Mouse (Mus musculus) myocyte (in vitro differentiated cells): ENCODE measurements around the gene Cd7.

Experiments
- CEBPB ChIP-seq: IDR thresholded peaks from 2 replicates; pipeline ENCODE4 v1.6.1; 2011; ENCODE audit warnings: mild to moderate bottlenecking, moderate library complexity; ENCODE audit not compliant: poor library complexity, insufficient read depth, severe bottlenecking
- E2F4 ChIP-seq: IDR thresholded peaks from one replicate; pipeline ENCODE4 v1.6.1; 2011; ENCODE audit warnings: mild to moderate bottlenecking, control low read depth, moderate library complexity; ENCODE audit not compliant: insufficient read depth
- MAX ChIP-seq: IDR thresholded peaks from one replicate; pipeline ENCODE4 v1.6.1; 2011; ENCODE audit warnings: low read depth, mild to moderate bottlenecking, control low read depth
- MYOD1 ChIP-seq, 3 experiments: IDR thresholded peaks; one replicate each; pipeline ENCODE4 v1.6.1; 2011; ENCODE audit warnings: control low read depth in 2 of 3, low read depth in 2 of 3, mild to moderate bottlenecking in 2 of 3, moderate library complexity in 1 of 3; ENCODE audit not compliant: insufficient read length in 2 of 3, control insufficient read depth in 1 of 3
- POLR2A ChIP-seq: IDR thresholded peaks from one replicate; pipeline ENCODE4 v1.6.1; 2011; ENCODE audit warnings: low read depth, mild to moderate bottlenecking, control low read depth, moderate library complexity; ENCODE audit not compliant: insufficient read length
- POLR2AphosphoS2 ChIP-seq: IDR thresholded peaks from one replicate; pipeline ENCODE4 v1.6.1; 2011; ENCODE audit warnings: low read depth, control low read depth; ENCODE audit not compliant: insufficient read length
- REST ChIP-seq: IDR thresholded peaks from one replicate; pipeline ENCODE4 v1.6.1; 2011; ENCODE audit warnings: mild to moderate bottlenecking, control low read depth, moderate library complexity; ENCODE audit not compliant: insufficient read depth, insufficient read length
- SRF ChIP-seq: IDR thresholded peaks from one replicate; pipeline ENCODE4 v1.6.1; 2011; ENCODE audit warnings: low read depth; ENCODE audit not compliant: control insufficient read depth, insufficient read length
- TCF12 ChIP-seq: IDR thresholded peaks from one replicate; pipeline ENCODE4 v1.6.1; 2011; ENCODE audit warnings: mild to moderate bottlenecking, control low read depth; ENCODE audit not compliant: poor library complexity, insufficient read depth, severe bottlenecking
- TCF3 ChIP-seq: IDR thresholded peaks from one replicate; pipeline ENCODE4 v1.6.1; 2011; ENCODE audit warnings: low read depth, control low read depth; ENCODE audit not compliant: insufficient read length
- USF1 ChIP-seq: IDR thresholded peaks from one replicate; pipeline ENCODE4 v1.6.1; 2011; ENCODE audit warnings: low read depth, mild to moderate bottlenecking, control low read depth, moderate library complexity

DNA sequence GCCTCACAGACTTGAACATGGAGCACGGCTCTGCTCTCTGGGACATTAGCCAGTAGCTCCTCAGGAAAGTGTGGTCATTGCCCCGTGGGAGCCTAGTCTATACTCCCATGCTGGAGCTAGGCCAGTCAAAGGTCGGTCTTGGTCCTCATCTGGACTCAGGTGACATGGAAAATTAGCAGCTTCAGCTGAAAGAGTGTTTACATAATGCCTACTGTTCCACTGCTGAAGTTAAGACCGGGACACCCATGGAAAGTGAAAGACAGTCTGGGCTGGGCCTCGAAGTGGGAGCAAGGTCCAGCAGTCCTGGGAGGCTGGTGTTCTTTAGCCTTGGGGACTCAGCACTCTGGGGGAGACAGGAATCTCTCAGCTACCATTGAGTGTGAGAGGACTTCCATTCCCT lies 18.9 kb upstream of the Cd7 start:
- TF ChIP-seq MAX (no peak), USF1 (no peak), MYOD1 (IDR thresholded peaks at IDR 0.05; ENCODE audit: control insufficient read depth in 1 of 3, insufficient read length in 2 of 3, low read depth in 2 of 3) (no peak), POLR2A (no peak), TCF3 (no peak), POLR2AphosphoS2 (no peak), REST (no peak), SRF (no peak), TCF12 (no peak), CEBPB (no peak), E2F4 (no peak)
